ENCODE assay signal across 18 mouse cellular contexts in the genomic region with DNA sequence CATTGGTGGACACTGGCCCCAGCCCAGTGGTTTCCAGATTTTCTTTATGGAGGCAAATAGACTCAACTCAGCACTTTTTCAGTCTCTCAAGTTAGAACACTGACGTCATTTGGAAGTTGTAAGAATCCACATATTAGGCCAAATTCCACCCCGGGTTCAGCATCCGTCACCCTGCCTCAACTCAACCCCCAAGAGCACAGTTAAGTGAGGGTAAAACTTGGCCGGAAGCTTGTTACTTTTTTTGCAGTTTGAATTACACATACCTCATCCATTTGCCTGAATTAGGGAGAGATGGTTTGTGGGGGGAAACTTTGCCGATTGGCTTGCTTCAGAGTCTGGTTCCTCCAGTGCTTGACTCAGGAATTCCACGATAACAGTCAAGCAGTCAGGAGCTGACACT.
DNase-seq lines count a peak whose midpoint lies in the region; ATAC-seq lines count a peak whose summit lies in the region.
"Had no signal": no experiment of that assay in that cellular context is flagged by ENCODE, and none has a peak within 500 bp of the region (broad histone marks: within the 10 kb centered on the region; RNA-seq: fewer than 3 reads in every experiment).

No protein-coding gene starts in this region.

- no peak overlapping the region for H3K27ac ChIP-seq in kidney, embryonic 14.5 days (ENCODE audit: low read depth, low read length)
- no peak overlapping the region for H3K27ac ChIP-seq in liver, embryonic 12.5 days
- H3K27ac ChIP-seq: forebrain, embryonic 15.5 days; layer of hippocampus, adult 2 months; lung, embryonic 15.5 days; midbrain, embryonic 10.5 days had no signal

- no peaks in the 10 kb centered on the region for H3K36me3 ChIP-seq in kidney, embryonic 14.5 days (ENCODE audit: control insufficient read depth, insufficient read depth, low read length)
- no peaks in the 10 kb centered on the region for H3K36me3 ChIP-seq in liver, embryonic 12.5 days
- H3K36me3 ChIP-seq: forebrain, embryonic 15.5 days; lung, embryonic 15.5 days; midbrain, embryonic 10.5 days had no signal

- peak; percentile 37 for DNase-seq in gastrocnemius, adult 18-20 months (ENCODE audit: low spot score)
- no peak for DNase-seq in gastrocnemius, postnatal 10 days
- peak; percentile 30 for DNase-seq in kidney, adult 9 months
- peak; percentile 14 for DNase-seq in Muller cell, postnatal 12 days (ENCODE audit: inconsistent ontology term)
- peak; percentile 11 for DNase-seq in heart, postnatal 25 days (ENCODE audit: low spot score)
- no peak for DNase-seq in right cerebral cortex, postnatal 10 days (ENCODE audit: low spot score in 2 of 2)
- DNase-seq: adrenal gland, postnatal 36 days; cerebellum, adult 9-11 months; gastrocnemius, postnatal 36 days; liver had no signal

- no peak overlapping the region for H3K9ac ChIP-seq in kidney, embryonic 14.5 days (ENCODE audit: low read depth, low read length)
- no peak overlapping the region for H3K9ac ChIP-seq in liver, embryonic 12.5 days
- H3K9ac ChIP-seq: forebrain, embryonic 15.5 days; lung, embryonic 15.5 days had no signal

- H3K4me2 ChIP-seq in kidney, embryonic 14.5 days (replicated peaks; ENCODE audit: low read depth, low read length) = no peak overlapping the region
- H3K4me2 ChIP-seq in liver, embryonic 12.5 days = no peak overlapping the region
- H3K4me2 ChIP-seq: forebrain, embryonic 15.5 days; lung, embryonic 15.5 days had no signal

- H3K27me3 ChIP-seq in kidney, embryonic 14.5 days (ENCODE audit: control insufficient read depth, insufficient read depth, low read length) = no peaks in the 10 kb centered on the region
- H3K27me3 ChIP-seq in liver, embryonic 12.5 days (replicated peaks) = no peaks in the 10 kb centered on the region
- H3K27me3 ChIP-seq: CH12.LX; forebrain, embryonic 15.5 days; lung, embryonic 15.5 days had no signal

- WGBS in kidney, embryonic 14.5 days = 70% methylated on average over 6 of the region's 6 CpGs
- 67% methylated on average over 6 of the region's 6 CpGs for WGBS in liver, embryonic 12.5 days (ENCODE audit: insufficient replicate concordance)

- intact Hi-C loops in heart, postnatal 25 days (cut with DNase I) = no loop called here

- no peaks in the 10 kb centered on the region for H3K4me1 ChIP-seq in kidney, embryonic 14.5 days (ENCODE audit: control insufficient read depth, insufficient read depth, low read length)
- no peaks in the 10 kb centered on the region for H3K4me1 ChIP-seq in liver, embryonic 12.5 days
- H3K4me1 ChIP-seq: forebrain, embryonic 15.5 days; lung, embryonic 15.5 days had no signal

- H3K9me3 ChIP-seq in kidney, embryonic 14.5 days (ENCODE audit: control insufficient read depth, low read length) = no peaks in the 10 kb centered on the region
- H3K9me3 ChIP-seq in liver, embryonic 12.5 days (replicated peaks) = no peaks in the 10 kb centered on the region
- H3K9me3 ChIP-seq: forebrain, embryonic 15.5 days; lung, embryonic 15.5 days; midbrain, embryonic 10.5 days had no signal

- ATAC-seq in kidney, embryonic 14.5 days (ENCODE audit: low FRiP score, low TSS enrichment) = no peak
- ATAC-seq in liver, embryonic 12.5 days = no peak
- ATAC-seq: activated CD4-positive, CD25-positive, alpha-beta regulatory T cell, adult 4 months; forebrain, embryonic 15.5 days had no signal

- H3K4me3 ChIP-seq in kidney, embryonic 14.5 days (ENCODE audit: low read length) = no peak overlapping the region
- no peak overlapping the region for H3K4me3 ChIP-seq in liver, embryonic 12.5 days
- H3K4me3 ChIP-seq: forebrain, embryonic 15.5 days; layer of hippocampus, adult 2 months; lung, embryonic 15.5 days; midbrain, embryonic 10.5 days had no signal

Comparison
In these comparisons a context has a peak if more than half of its experiments do, and no peak if none do; other contexts are left out.
1. DNase-seq: peak in gastrocnemius, adult 18-20 months (single experiment), kidney, adult 9 months (single experiment), Muller cell, postnatal 12 days (single experiment) and heart, postnatal 25 days (single experiment); none in gastrocnemius, postnatal 10 days (single experiment) and right cerebral cortex, postnatal 10 days (0 of 2).